Mouse (Mus musculus): ENCODE measurements around the gene Gpbar1.

- TF ChIP-seq CTCF (conservative IDR thresholded peaks at IDR 0.05; ENCODE audit: low read length) (no peak), NANOG (IDR thresholded peaks at IDR 0.05; ENCODE audit: borderline replicate concordance, low read length) (no peak)
Observed at GRCm38 (mm10) chr1:74240311-74240710, 38.0 kb upstream of the Gpbar1 start.
